Mouse (Mus musculus): ENCODE measurements at regions not wholly inside any gene's neighbourhood (a gene's known extent, or its start where the extent isn't known, plus 50 kb on each side); places are given as distances from the start of the nearest gene placed in this dataset.

DNA sequence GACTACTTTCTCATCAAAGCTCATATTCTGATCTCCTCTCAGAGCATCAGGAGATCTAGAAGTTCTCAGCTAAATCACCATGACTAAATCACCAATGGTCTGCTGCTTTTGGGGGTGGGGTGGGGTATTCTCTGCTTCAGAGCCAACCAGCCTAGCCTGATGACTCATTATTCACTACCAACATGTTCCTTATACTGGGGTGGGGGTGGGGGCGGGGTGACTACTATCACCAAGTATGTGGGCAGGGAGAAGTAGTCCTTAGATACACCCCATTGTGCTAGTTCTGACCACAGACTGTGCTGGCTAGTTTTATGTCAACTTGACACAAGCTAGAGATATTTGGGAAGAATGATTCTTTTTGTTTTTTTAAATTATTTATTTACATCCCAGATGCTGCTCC is 143.0 kb downstream of the Cbln1 start:
- Histone ChIP-seq H3K9me3 (ENCODE audit: low read length) (no peaks in the 10 kb centered on the region), H3K36me3 (replicated peaks; ENCODE audit: insufficient read depth, low read length) (no peaks in the 10 kb centered on the region), H3K4me3 (ENCODE audit: low read depth, low read length) (no peak overlapping the region), H3K9ac (replicated peaks) (no peak overlapping the region), H3K4me2 (ENCODE audit: low read depth, low read length) (no peak overlapping the region), H3K4me1 (ENCODE audit: insufficient read depth) (no peaks in the 10 kb centered on the region), H3K27me3 (ENCODE audit: insufficient read depth, low read length) (no peaks in the 10 kb centered on the region), H3K27ac (ENCODE audit: low read depth) (no peak overlapping the region)
- no peak for ATAC-seq
- no peak for TF ChIP-seq CTCF (IDR thresholded peaks at IDR 0.05; ENCODE audit: low read depth)
- no peak for TF ChIP-seq EP300 (IDR thresholded peaks at IDR 0.05; ENCODE audit: low read depth)
- no peak for DNase-seq
- WGBS (ENCODE audit: insufficient replicate concordance): 71% methylated on average over 1 of the region's 1 CpGs

DNA sequence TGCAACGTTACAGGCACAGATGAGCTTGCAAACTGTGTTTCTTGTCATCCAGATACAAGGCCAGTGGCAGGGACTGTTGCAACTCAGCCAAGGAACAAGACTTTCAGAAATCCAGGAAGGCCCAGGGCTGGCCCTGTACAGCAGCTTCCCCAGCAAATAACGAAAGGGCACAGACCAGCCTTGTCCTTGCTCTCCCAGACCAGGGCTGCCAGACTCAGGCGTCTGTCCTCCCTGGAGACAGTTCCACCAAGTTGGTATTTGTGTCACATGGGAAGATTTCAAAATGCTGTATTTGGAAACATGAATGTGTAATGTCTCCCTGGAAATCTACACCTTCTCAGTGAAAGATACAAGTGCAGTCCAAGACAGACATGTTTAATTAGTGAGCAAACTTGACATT is 157.8 kb downstream of the Cbln1 start:
- no peak overlapping the region for H3K4me3 ChIP-seq (ENCODE audit: low read depth, low read length)
- H3K36me3 ChIP-seq (replicated peaks; ENCODE audit: insufficient read depth, low read length): no peaks in the 10 kb centered on the region
- H3K27me3 ChIP-seq (ENCODE audit: insufficient read depth, low read length): no peaks in the 10 kb centered on the region
- 54% methylated on average over 3 of the region's 3 CpGs for WGBS (ENCODE audit: insufficient replicate concordance)
- no peak overlapping the region for H3K27ac ChIP-seq (ENCODE audit: low read depth)
- ATAC-seq: no peak
- no peak for DNase-seq
- no peaks in the 10 kb centered on the region for H3K9me3 ChIP-seq (ENCODE audit: low read length)
- no peak overlapping the region for H3K9ac ChIP-seq (replicated peaks)
- no peaks in the 10 kb centered on the region for H3K4me1 ChIP-seq (ENCODE audit: insufficient read depth)
- no peak overlapping the region for H3K4me2 ChIP-seq (ENCODE audit: low read depth, low read length)
- no peak for TF ChIP-seq CTCF (IDR thresholded peaks at IDR 0.05; ENCODE audit: low read depth)
- no peak for TF ChIP-seq EP300 (IDR thresholded peaks at IDR 0.05; ENCODE audit: low read depth)

DNA sequence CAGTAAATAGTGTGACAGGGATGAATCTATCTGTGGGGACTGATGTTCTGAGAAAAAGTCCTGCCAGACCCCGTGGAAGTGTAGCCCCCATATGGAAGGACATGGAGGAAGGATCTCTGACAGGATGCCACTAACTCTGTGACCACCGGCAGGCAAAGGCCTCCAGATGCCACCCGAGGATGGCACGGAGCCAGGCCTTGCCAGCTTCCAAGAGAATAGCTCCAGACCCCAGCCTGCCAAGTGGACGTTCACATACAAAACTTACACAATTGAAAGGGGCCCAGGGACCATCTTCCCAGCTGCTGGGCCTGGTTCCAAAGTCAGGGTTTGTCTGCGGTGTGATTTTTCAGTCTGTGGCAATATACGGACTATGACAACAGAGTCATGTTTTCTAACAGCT is 161.1 kb downstream of the Cbln1 start:
- H3K9ac ChIP-seq (replicated peaks): no peak overlapping the region
- DNase-seq: no peak
- ATAC-seq: no peak
- H3K27me3 ChIP-seq (ENCODE audit: insufficient read depth, low read length): no peaks in the 10 kb centered on the region
- 77% methylated on average over 7 of the region's 7 CpGs for WGBS (ENCODE audit: insufficient replicate concordance)
- H3K4me2 ChIP-seq (ENCODE audit: low read depth, low read length): no peak overlapping the region
- TF ChIP-seq CTCF (IDR thresholded peaks at IDR 0.05; ENCODE audit: low read depth) (no peak), EP300 (IDR thresholded peaks at IDR 0.05; ENCODE audit: low read depth) (no peak)
- no peak overlapping the region for H3K4me3 ChIP-seq (ENCODE audit: low read depth, low read length)
- no peaks in the 10 kb centered on the region for H3K36me3 ChIP-seq (replicated peaks; ENCODE audit: insufficient read depth, low read length)
- no peak overlapping the region for H3K27ac ChIP-seq (ENCODE audit: low read depth)
- H3K4me1 ChIP-seq (ENCODE audit: insufficient read depth): no peaks in the 10 kb centered on the region
- no peaks in the 10 kb centered on the region for H3K9me3 ChIP-seq (ENCODE audit: low read length)

DNA sequence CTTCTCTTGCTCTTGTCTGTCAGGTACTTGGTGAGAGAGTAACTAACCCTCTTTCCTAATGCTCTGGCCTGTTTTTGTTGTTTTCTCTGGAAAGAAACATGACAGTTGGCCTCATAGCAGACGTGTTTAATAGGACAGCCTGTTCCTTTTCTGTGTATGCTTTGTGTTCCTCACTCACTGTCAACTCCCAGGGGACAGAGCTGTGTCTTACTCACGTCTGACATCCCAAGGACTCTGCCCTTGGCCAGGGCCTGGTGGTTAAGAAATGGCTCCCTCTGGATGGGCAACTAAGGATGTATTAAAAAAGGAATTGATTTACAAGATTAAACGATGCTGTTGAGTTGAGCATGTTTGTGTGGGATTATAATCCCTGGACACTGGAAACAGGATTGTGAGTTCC is 164.1 kb downstream of the Cbln1 start:
- WGBS (ENCODE audit: insufficient replicate concordance): 65% methylated on average over 3 of the region's 3 CpGs
- Histone ChIP-seq H3K9ac (replicated peaks) (no peak overlapping the region), H3K4me1 (ENCODE audit: insufficient read depth) (no peaks in the 10 kb centered on the region), H3K27me3 (ENCODE audit: insufficient read depth, low read length) (no peaks in the 10 kb centered on the region), H3K36me3 (replicated peaks; ENCODE audit: insufficient read depth, low read length) (no peaks in the 10 kb centered on the region), H3K4me3 (ENCODE audit: low read depth, low read length) (no peak overlapping the region), H3K9me3 (ENCODE audit: low read length) (no peaks in the 10 kb centered on the region), H3K4me2 (ENCODE audit: low read depth, low read length) (no peak overlapping the region), H3K27ac (ENCODE audit: low read depth) (no peak overlapping the region)
- ATAC-seq (no peak), DNase-seq (no peak)
- TF ChIP-seq EP300 (IDR thresholded peaks at IDR 0.05; ENCODE audit: low read depth) (no peak), CTCF (IDR thresholded peaks at IDR 0.05; ENCODE audit: low read depth) (no peak)

DNA sequence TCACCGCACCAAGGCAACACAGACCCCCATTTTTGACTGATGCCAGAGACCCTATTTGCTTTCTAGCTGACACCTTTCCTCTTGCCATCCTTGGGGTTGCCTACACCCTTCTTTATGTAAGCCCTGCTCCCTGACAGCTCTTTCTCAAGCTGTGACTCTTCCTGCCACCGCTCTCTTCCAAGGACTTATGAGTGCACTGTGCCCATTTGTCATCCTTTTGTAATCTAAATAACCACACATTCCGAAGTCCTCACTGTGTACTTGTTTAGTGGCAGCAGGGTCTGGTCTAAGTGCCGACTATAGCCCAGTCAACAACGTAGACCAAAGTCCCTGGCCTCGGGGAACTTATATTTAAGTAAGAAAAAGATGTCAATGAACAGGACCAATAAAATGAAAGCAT is 167.4 kb downstream of the Cbln1 start:
- Histone ChIP-seq H3K27ac (ENCODE audit: low read depth) (no peak overlapping the region), H3K4me2 (ENCODE audit: low read depth, low read length) (no peak overlapping the region), H3K36me3 (replicated peaks; ENCODE audit: insufficient read depth, low read length) (no peaks in the 10 kb centered on the region), H3K9me3 (ENCODE audit: low read length) (no peaks in the 10 kb centered on the region), H3K9ac (replicated peaks) (no peak overlapping the region), H3K4me1 (ENCODE audit: insufficient read depth) (no peaks in the 10 kb centered on the region), H3K4me3 (ENCODE audit: low read depth, low read length) (no peak overlapping the region), H3K27me3 (ENCODE audit: insufficient read depth, low read length) (no peaks in the 10 kb centered on the region)
- WGBS (ENCODE audit: insufficient replicate concordance): 77% methylated on average over 6 of the region's 6 CpGs
- no peak for TF ChIP-seq EP300 (IDR thresholded peaks at IDR 0.05; ENCODE audit: low read depth)
- no peak for TF ChIP-seq CTCF (IDR thresholded peaks at IDR 0.05; ENCODE audit: low read depth)
- DNase-seq (no peak), ATAC-seq (no peak)

DNA sequence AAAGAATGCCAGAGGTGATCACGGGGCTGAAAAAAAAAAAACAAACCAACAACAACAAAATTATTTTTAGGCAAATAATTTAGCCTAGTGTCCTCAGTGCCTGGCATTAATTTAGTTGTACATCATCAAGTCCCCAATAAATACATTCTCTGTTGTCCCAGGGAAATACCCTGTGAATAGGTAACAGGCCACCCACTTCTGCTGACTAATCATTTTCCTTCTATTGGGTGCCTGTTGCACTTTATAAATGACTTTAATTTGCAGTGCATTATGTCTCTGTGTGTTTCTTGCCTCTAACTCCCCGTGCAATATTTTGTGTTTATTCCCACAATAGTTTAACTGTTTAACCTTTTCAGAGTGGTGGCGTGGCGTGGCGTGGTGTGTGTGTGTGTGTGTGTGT is 168.9 kb downstream of the Cbln1 start:
- no peak overlapping the region for H3K27ac ChIP-seq (ENCODE audit: low read depth)
- no peaks in the 10 kb centered on the region for H3K36me3 ChIP-seq (replicated peaks; ENCODE audit: insufficient read depth, low read length)
- H3K9ac ChIP-seq (replicated peaks): no peak overlapping the region
- H3K4me3 ChIP-seq (ENCODE audit: low read depth, low read length): no peak overlapping the region
- no peak for DNase-seq
- 71% methylated on average over 5 of the region's 5 CpGs for WGBS (ENCODE audit: insufficient replicate concordance)
- ATAC-seq: no peak
- H3K9me3 ChIP-seq (ENCODE audit: low read length): no peaks in the 10 kb centered on the region
- H3K27me3 ChIP-seq (ENCODE audit: insufficient read depth, low read length): no peaks in the 10 kb centered on the region
- H3K4me2 ChIP-seq (ENCODE audit: low read depth, low read length): no peak overlapping the region
- H3K4me1 ChIP-seq (ENCODE audit: insufficient read depth): no peaks in the 10 kb centered on the region
- TF ChIP-seq EP300 (IDR thresholded peaks at IDR 0.05; ENCODE audit: low read depth) (no peak), CTCF (IDR thresholded peaks at IDR 0.05; ENCODE audit: low read depth) (no peak)

DNA sequence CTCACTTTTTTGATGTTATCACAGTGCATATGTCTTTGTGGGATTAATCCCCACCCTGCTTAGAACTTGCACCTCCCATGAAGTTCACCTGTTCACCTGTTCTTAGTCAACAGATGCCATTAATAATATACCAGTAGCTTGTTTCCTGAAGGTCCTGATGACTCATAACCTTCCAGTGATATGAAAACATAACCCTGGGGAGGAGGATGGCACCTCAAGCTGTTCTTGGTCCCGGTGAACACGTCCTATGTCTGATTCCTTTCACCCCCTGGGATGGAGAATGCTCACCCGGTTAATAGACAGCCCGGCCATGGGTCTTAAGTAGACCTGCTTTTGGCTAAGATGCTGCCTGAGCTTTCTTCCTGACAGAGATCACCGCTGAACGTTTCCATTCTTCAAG is 174.6 kb downstream of the Cbln1 start:
- no peak overlapping the region for H3K9ac ChIP-seq (replicated peaks)
- H3K9me3 ChIP-seq (ENCODE audit: low read length): no peaks in the 10 kb centered on the region
- TF ChIP-seq CTCF (IDR thresholded peaks at IDR 0.05; ENCODE audit: low read depth): no peak
- no peak for TF ChIP-seq EP300 (IDR thresholded peaks at IDR 0.05; ENCODE audit: low read depth)
- 78% methylated on average over 6 of the region's 6 CpGs for WGBS (ENCODE audit: insufficient replicate concordance)
- DNase-seq (no peak), ATAC-seq (no peak)
- H3K27me3 ChIP-seq (ENCODE audit: insufficient read depth, low read length): no peaks in the 10 kb centered on the region
- no peaks in the 10 kb centered on the region for H3K4me1 ChIP-seq (ENCODE audit: insufficient read depth)
- H3K4me2 ChIP-seq (ENCODE audit: low read depth, low read length): no peak overlapping the region
- no peak overlapping the region for H3K4me3 ChIP-seq (ENCODE audit: low read depth, low read length)
- H3K36me3 ChIP-seq (replicated peaks; ENCODE audit: insufficient read depth, low read length): no peaks in the 10 kb centered on the region
- H3K27ac ChIP-seq (ENCODE audit: low read depth): no peak overlapping the region
